Mouse (Mus musculus): ENCODE measurements around the gene Nme7.

GRCm38 (mm10) chr1:164419401-164419800 is 115.5 kb downstream of the Nme7 start:
- no peak for TF ChIP-seq CTCF (IDR thresholded peaks at IDR 0.05; ENCODE audit: low read depth)
- TF ChIP-seq EP300 (IDR thresholded peaks at IDR 0.05; ENCODE audit: low read depth): no peak

Data from heart, postnatal 0 days (tissue).